Mouse (Mus musculus): Measurements from ENCODE around the gene Atn1. TPM values are rescaled to one million over a fixed set of nuclear protein-coding genes. Genes with fewer than 3 reads are reported as not detected.
"Not testable (repeated sequence)": the region's sequence is repeated elsewhere in the genome, so short reads cannot be mapped to it uniquely, and the experiment has no call there.

Atn1 gene
- polyA plus RNA-seq (2012; rRNA removed) = 83.5 and 90.3 TPM in 2 replicates

- no peak for TF ChIP-seq CTCF (IDR thresholded peaks at IDR 0.05; ENCODE audit: borderline replicate concordance, insufficient read depth, low read depth, low read length)
- TF ChIP-seq POLR2A (IDR thresholded peaks at IDR 0.05; ENCODE audit: borderline replicate concordance, insufficient read depth, low read length) = 0 out of 2 replicates have a peak, but pooled peaks have one; percentile 31
- Histone ChIP-seq H3K27me3 (ENCODE audit: control insufficient read depth, insufficient read depth, low read length) (no peaks in the 10 kb centered on the region), H3K4me3 (replicated peaks; ENCODE audit: insufficient read depth, low read depth, low read length) (peak within 1 kb of the TSS; percentile 95), H3K27ac (ENCODE audit: insufficient read depth, low read length) (peak within 1 kb of the TSS; percentile 96), H3K4me1 (ENCODE audit: control insufficient read depth, insufficient read depth, low read length) (peaks cover 7% of the 10 kb centered on the region)
- peak; percentile 78 to 81 for DNase-seq
- WGBS = 2% methylated on average over 68 of the region's 100 CpGs
These were observed at the start of gene Atn1, which contains the start of gene Gm45234 for GRCm38 (mm10) chr6:124755831-124756595. Gene Atn1 (minus strand): TSS chr6:124756524. Gene Gm45234 (minus strand): TSS chr6:124756021.

DNA sequence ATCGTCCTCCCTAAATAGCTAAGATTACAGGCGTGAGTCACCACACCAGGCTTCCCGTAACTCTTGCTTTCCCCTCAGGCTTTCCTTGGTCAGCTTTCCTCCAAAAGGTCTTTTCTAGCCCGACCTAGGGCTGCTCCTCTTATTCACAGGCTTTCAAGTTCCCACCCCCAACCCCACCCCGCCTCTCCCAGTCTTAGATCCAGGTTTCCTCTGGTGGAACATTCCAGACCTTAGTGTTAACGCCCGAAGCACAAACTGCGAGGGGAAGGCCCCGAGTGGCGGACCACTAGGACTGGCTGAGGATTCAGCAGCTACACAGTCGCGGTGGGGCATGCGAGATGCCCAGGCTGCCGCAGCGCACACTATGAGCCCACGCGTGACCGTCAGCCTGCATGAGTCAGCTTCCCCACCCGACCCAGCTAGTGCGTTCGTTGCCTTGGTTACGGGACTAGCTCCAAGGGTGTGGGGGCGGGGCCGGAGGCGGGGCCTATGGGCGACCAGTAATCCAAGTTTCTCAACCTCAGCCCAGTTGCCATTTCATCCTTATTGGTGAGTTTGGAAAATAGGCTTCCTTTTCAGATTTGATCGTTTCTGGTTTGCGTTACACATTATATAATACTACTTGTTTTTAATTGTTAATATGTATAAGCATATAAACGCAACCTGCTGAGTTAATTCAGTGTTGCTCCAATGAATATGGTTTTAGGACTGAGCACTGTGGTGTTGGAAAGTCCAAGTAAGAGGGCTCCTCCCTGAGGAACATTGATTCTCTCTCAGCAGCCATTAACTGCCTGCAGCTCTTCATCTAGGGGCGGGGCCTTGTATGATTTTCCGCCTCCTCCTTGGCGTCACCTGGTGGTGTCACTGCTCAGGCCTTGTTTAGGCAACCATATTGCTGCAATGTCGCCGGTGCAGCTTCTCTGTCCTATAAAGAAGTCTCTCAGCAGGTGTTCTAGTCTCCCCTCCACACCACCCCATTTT, 49.3 kb upstream of the Atn1 start:
- TF ChIP-seq POLR2A (IDR thresholded peaks at IDR 0.05; ENCODE audit: borderline replicate concordance, insufficient read depth, low read length) (peak; percentile 59), CTCF (IDR thresholded peaks at IDR 0.05; ENCODE audit: borderline replicate concordance, insufficient read depth, low read depth, low read length) (peak; percentile 40; the same call in 1 of the 2 replicates)
- 2% methylated on average over 34 of the region's 34 CpGs for WGBS
- Histone ChIP-seq H3K4me3 (replicated peaks; ENCODE audit: insufficient read depth, low read depth, low read length) (peak overlapping the region; percentile 49), H3K4me1 (ENCODE audit: control insufficient read depth, insufficient read depth, low read length) (peaks cover 14% of the 10 kb centered on the region), H3K27ac (ENCODE audit: insufficient read depth, low read length) (peak overlapping the region; percentile 56), H3K27me3 (ENCODE audit: control insufficient read depth, insufficient read depth, low read length) (no peaks in the 10 kb centered on the region)
- peak; percentile 92 to 94 for DNase-seq

DNA sequence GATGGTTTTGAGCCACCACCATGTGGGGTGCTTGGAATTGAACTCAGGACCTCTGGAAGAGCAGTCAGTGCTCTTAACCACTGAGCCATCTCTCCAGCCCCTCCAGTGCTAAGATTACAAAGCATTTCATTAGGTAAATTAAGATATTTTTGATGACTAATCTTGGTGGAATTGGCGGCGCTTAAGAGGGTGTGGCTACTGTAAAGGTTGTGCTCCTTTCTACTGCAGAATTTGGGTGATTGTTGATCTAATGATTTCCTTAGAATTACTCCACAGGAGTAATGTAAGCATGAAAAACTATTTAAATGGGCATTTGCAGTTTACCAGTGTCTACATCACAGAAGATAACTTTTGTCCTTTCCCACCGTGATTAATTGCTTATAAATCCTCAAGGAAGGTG, 48.0 kb upstream of the Atn1 start:
- H3K27me3 ChIP-seq (ENCODE audit: control insufficient read depth, insufficient read depth, low read length) = no peaks in the 10 kb centered on the region
- peaks cover 7% of the 10 kb centered on the region; the same call in 1 of the 2 replicates for H3K4me1 ChIP-seq (ENCODE audit: control insufficient read depth, insufficient read depth, low read length)
- H3K27ac ChIP-seq (ENCODE audit: insufficient read depth, low read length) = no peak overlapping the region
- DNase-seq = no peak
- no peak overlapping the region for H3K4me3 ChIP-seq (replicated peaks; ENCODE audit: insufficient read depth, low read depth, low read length)
- WGBS = 94% methylated on average over 3 of the region's 3 CpGs
- TF ChIP-seq POLR2A (IDR thresholded peaks at IDR 0.05; ENCODE audit: borderline replicate concordance, insufficient read depth, low read length) (no peak), CTCF (IDR thresholded peaks at IDR 0.05; ENCODE audit: borderline replicate concordance, insufficient read depth, low read depth, low read length) (no peak)

DNA sequence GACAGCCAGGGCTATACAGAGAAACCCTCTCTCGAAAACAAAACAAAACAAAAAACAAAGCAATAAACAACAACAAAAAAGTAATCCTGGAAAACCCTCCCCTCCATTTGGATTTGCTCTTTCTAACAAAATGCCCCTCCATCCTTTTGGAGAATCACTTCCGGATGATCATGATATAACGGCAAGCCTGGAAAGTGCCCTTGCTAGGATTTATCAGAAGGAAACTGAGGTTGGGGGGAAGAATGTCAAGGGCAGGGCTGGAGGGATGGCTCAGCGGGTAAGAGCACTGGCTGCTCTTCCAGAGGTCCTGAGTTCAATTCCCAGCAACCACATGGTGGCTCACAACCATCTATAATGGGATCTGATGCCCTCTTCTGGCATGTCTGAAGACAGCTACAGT, 47.4 kb upstream of the Atn1 start:
- H3K27ac ChIP-seq (ENCODE audit: insufficient read depth, low read length); H3K27me3 ChIP-seq (ENCODE audit: control insufficient read depth, insufficient read depth, low read length); DNase-seq; H3K4me3 ChIP-seq (replicated peaks; ENCODE audit: insufficient read depth, low read depth, low read length); H3K4me1 ChIP-seq (ENCODE audit: control insufficient read depth, insufficient read depth, low read length): not testable (repeated sequence)
- WGBS = 94% methylated on average over 4 of the region's 4 CpGs

DNA sequence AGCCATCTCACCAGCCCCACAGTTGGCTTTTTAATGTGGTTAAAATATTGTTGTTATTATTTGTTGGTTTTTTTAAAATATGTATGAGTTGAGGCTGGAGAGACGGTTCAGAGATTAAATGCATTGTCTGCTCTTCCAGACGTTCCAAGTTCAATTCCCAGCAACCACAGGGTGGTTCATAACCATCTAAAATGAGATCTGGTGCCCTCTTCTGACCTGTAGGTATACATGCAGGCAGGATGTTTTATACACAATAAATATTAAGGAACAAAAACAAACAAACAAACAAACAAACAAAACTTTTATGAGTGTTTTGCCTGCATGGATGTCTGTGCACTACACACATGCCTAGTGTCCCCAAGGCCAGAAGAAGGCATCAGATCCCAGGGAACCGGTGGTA, 46.7 kb upstream of the Atn1 start:
- peaks cover 7% of the 10 kb centered on the region; the same call in 1 of the 2 replicates for H3K4me1 ChIP-seq (ENCODE audit: control insufficient read depth, insufficient read depth, low read length)
- TF ChIP-seq POLR2A (IDR thresholded peaks at IDR 0.05; ENCODE audit: borderline replicate concordance, insufficient read depth, low read length) (no peak), CTCF (IDR thresholded peaks at IDR 0.05; ENCODE audit: borderline replicate concordance, insufficient read depth, low read depth, low read length) (no peak)
- no peak for DNase-seq
- WGBS = 77% methylated on average over 3 of the region's 3 CpGs
- no peak overlapping the region for H3K27ac ChIP-seq (ENCODE audit: insufficient read depth, low read length)
- H3K27me3 ChIP-seq (ENCODE audit: control insufficient read depth, insufficient read depth, low read length) = no peaks in the 10 kb centered on the region
- no peak overlapping the region for H3K4me3 ChIP-seq (replicated peaks; ENCODE audit: insufficient read depth, low read depth, low read length)

- WGBS = 37% methylated on average over 6 of the region's 9 CpGs
- not testable (repeated sequence) for H3K27ac ChIP-seq (ENCODE audit: insufficient read depth, low read length); H3K27me3 ChIP-seq (ENCODE audit: control insufficient read depth, insufficient read depth, low read length); H3K4me3 ChIP-seq (replicated peaks; ENCODE audit: insufficient read depth, low read depth, low read length); H3K4me1 ChIP-seq (ENCODE audit: control insufficient read depth, insufficient read depth, low read length); DNase-seq
These were observed 46.1 kb upstream of the Atn1 start for GRCm38 (mm10) chr6:124802400-124802799.

- Histone ChIP-seq H3K27me3 (ENCODE audit: control insufficient read depth, insufficient read depth, low read length) (no peaks in the 10 kb centered on the region), H3K27ac (ENCODE audit: insufficient read depth, low read length) (no peak overlapping the region), H3K4me1 (ENCODE audit: control insufficient read depth, insufficient read depth, low read length) (no peaks in the 10 kb centered on the region), H3K4me3 (replicated peaks; ENCODE audit: insufficient read depth, low read depth, low read length) (no peak overlapping the region)
- TF ChIP-seq CTCF (IDR thresholded peaks at IDR 0.05; ENCODE audit: borderline replicate concordance, insufficient read depth, low read depth, low read length) (no peak), POLR2A (IDR thresholded peaks at IDR 0.05; ENCODE audit: borderline replicate concordance, insufficient read depth, low read length) (no peak)
- 89% methylated on average over 2 of the region's 2 CpGs for WGBS
- DNase-seq = no peak
These were observed 39.9 kb upstream of the Atn1 start for GRCm38 (mm10) chr6:124796200-124796599.

Measured in cerebellum, adult 2 months (tissue).